Mouse (Mus musculus) urinary bladder, postnatal 14 days (tissue): ENCODE measurements around the gene Nrxn1.
A peak's percentile ranks its signal among the peaks of the same experiment; 100 is the strongest.

Experiments used
- DNase-seq: peaks from one replicate; pipeline ENCODE4 v3.0.0; 2021; ENCODE audit warnings: low spot score

Gene Nrxn1

DNA sequence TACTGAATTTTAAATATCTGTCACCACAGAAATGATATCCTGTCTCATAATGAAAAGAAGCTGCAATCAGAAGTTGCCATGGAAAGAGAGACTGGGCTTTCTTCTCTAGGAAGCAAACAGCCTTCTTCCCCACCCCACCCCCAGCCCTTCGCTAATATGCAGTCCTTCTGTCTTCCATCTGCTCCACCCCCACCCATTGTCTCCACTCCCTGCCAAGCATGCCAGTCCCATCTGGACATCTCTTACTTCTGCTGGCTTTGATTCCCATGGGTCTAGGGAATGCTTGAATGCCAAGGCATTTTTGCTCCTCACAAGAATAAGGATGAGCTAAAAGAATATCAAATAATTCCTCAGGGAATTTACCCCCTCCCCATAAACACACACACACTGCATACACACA is 1006.0 kb downstream of the Nrxn1 start:
- DNase-seq, result no peak

DNA sequence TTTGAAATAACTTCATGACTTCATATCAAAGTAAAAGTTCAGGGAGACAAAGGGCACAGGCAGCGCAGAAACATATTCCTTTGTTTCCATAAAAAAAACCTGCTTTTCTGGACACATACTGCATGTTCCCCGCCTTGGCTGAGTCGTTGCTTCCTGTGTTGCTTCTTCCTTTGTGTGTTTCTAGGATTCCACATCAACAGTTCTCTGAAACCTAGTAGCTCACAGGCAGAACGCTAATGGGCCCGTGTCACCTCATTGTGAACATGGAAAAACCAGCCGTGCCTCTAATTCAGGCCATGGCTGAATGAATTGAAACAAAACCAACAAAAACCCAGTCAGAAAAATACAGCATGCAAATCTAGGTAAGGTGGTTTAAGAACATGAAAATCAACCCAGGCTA is 1013.9 kb downstream of the Nrxn1 start:
- DNase-seq, result no peak

DNA sequence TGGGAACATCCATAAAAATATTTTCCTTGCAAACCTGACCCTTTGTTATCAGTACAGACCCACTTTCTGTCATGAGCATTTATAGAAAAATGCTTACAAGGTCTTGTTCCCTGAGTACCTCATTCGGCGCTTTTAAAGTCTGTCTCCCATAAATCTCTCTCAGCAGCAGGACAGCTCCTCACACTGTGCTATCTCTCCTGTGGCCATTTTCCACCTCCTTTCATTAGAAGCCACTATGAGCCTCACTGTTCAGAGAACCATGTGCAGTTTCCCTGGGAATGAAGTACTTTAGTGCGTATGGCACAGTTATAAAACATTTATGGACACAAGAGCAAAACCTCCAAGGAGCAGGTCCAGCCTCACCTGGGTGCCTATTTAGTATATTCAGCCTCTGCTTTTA is 1014.4 kb downstream of the Nrxn1 start:
- DNase-seq, result no peak

DNA sequence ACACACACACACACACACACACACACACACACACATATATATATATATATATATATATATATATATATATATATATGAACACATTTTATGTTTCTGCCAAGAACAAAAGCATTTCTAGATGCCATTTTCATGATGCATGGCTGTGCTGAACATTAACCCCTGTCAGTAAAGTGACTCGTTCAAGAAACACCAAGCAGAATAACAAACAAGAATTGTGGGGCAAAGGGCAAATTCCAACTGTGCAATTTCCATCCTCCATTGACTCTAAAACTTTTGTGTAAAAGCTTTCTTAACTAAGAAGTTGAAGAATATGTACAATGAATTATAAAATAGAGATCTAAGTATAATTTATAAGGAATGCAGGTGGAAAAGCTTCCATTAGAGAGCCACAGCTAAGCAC is 1030.0 kb downstream of the Nrxn1 start:
- DNase-seq, result no peak

DNA sequence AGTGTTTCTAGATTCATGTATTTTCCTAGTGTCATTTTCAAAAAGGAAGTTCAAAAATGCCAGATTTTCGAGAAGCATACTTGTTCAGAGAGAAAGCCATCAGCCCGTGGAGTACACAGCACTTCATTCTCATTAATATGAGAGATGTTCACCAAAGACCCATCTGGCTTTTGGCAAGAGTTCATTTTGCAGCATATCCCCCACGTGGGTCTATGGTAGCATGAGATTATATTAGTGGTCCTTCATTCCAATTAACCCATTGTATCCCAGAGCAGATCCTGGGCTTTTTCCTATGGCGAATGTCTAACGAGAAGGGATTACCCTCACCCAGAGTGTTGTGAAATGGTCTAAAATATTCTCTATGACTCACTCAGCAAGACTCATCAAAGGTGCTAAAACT is 1032.0 kb downstream of the Nrxn1 start:
- no peak for DNase-seq

DNA sequence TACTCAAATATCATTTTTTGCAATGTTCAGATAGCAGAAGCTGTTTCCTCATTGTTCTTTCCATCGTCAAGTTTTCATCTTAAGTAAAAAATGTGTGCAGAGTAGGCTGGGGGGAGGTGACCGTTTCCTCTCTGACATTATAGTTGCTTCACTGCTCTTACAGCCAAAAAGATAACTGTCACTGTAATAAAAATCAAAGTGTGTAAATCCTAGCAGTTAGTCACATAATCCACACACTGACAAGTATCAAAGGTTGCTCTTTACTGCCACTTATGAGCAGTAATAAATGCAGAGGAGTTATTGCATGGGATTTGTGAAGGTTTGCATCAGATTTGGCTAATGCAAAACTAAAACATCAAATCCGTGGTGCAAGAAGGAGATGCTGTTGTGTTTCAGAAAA is 1032.7 kb downstream of the Nrxn1 start:
- no peak for DNase-seq

DNA sequence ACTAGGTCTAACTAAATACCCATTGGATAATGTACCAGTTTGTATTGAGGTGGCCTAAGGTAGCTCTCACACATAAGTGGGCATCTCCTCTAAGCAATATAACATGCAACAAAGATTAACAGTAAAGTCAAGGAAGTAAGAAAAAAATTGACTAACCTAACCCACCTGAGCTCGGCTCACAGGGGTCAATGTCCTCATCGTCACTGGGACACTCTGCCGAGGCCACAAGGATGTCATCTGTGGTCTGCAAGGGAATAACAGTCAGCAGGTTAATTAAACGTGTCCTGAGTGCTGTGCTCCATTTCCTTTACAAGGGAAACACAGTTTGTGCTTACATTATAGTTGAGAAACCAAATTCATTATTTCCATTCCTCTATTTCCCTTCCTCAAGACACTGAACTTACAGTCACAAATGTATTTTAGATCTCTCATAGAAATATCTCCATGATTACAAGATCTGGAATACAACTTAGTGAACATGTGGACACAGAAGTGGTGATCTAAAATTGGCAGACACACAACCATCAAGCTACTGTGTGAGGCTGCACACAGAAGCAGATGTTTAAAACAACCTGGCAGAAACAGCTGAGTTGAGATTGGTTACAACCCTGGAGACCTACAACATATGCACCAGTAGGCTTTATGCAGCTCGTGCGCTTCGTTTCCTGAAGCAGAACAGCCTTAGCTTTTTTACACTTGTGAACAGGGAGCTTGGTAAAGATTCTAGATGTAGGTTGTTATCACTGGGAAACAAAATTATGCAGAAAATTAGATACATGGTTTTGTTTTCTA is 1033.4 kb downstream of the Nrxn1 start:
- DNase-seq, result no peak

DNA sequence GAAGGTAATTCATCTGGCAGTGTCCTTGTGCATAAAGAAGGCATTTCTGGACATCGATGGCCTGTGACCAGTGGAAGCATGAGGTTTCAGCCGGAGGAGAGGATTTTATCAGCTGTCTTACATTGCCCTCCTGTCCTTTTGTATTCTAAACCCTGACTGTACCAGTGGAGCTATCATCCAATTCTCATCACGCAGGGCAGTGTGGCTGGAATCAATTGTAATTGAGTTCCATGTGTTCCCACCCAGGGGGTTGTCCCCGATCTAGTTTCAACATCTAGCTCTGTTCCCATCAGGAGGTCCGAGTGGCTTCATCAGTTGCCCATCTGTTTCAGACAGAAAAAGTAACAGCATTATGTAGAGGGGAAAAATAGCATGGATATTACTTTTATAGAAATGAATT is 1038.6 kb downstream of the Nrxn1 start:
- DNase-seq, result no peak

DNA sequence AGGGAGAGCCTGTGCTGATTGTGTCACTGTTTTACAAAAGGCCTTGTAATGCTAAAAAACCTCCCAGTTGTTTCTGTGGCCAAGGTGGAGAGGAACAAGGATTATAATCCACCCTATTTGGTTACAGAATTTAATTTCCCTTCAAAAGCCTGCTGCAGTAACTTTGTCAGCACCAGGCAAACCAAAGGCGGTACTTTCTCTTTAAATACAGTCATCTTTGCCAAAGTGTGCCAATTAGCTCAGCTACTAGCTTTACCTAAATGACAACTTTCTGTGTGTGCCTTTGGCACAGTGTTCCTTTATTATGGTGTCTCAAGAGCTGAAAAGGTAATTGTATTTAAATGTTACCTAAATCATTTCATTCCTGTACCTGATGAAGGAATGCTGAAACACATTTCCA is 1053.6 kb downstream of the Nrxn1 start:
- DNase-seq, result no peak

DNA sequence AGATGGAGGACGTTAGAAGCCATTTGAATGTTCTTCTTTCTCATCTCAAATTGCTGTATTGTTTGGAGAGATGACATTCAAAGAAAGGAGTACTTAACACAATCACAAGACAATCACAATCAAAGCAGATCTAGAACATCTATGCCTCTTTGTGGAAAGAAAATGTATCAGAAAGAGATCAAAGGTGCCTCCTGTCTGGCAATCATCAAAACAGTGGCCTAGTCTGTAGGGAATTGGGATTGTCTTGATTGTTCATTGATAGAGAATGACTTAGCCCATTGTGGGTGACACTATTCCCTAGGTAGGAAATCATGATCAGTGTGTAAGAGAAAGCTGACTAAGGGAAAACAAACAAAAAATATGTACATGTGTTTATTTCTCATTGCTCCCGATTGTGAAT is 1060.5 kb downstream of the Nrxn1 start:
- no peak for DNase-seq

DNA sequence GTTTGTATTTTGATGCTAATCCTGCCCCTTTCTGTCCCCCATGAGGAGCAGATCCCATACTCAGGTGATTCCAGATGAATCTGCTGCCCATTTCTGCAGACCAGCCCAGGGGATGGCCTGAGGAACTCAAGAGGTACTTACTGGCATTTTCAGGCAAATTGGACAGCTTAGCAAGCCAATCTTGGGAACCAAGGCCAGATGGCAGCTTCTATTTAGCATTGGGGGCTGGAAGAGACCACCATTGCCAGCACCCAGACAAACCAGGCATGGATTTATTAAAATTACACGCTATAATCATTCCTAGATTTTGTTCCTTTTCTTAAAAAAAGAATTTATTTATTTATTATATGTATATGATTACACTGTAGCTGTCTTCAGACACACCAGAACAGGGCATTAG is 1076.2 kb downstream of the Nrxn1 start:
- DNase-seq, result no peak

DNA sequence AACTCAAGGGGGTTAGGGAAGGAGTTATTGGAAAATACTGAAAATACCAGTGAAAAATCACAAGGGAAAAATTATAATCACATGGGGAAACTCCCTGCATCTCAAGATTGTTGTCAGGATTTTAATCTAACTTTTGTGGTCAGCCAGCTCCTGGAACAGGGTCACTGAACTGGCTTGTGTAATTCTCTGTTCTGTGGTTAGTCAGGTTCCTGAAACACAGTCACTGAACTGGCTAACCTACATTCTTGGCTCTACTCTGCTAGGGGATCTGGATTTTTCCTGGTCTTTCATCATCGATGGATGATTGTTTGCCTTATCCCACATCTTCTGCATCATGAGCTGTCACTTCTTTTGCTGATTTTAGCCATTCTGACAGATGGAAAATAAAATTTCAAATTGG is 1081.1 kb downstream of the Nrxn1 start:
- no peak for DNase-seq

DNA sequence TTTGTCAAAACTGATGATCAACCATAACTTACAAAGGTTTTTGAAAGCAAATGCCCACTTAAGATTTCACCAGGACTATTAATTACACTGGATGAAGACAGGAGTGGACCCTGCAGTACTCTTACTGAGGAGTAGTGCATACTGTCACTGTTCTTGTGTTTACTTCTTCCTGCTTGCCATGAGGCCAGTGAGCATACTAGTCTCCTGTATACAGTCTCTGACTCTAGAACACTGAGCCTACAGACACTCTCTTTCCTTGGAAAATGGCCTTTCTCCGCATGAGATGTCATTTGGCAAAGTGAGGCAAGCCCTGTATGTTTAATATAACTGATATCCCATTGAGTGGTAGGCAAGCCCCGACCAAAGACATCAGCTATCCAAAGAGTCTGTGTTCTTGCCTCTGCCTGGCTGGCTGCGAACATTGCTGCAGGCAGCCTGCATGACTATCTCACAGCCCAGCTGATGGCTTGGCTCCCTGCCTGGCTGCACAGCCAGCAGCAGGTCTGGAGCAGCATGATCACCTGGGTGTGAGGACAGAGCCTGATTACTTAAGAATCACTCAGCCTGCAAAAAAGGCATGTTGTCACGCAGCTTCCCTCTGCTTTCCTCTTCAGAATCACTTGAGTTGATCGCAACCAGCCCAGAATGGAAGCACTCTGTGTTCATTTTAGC is 1085.3 kb downstream of the Nrxn1 start:
- peak; percentile 9 for DNase-seq

DNA sequence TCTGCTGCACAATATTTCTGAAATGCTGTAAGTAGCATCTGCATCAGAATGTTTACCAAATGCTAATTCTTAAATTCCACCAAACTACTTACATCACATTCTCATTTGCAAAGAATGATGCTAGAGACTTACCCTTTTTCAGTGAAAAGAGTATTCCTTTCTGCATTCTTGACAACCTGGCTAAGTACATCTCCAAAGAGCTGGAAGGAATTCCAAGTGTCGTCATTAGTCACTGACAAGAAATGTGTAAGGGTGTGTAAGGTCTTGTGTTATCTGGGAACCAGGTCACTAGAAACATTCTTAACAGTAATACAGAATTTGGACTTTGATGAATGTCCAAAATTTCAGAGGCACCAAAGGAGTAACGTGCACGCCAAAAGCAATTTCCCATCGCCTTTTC is 1102.2 kb downstream of the Nrxn1 start:
- no peak for DNase-seq
